Mouse (Mus musculus) cerebellum, adult 2 months (tissue): ENCODE data around the gene Ifna6.

Experiments
- CTCF ChIP-seq: fragments of 200-500 bp; IDR thresholded peaks from 2 replicates; pipeline ENCODE4 v1.5.1; 2011; ENCODE audit warnings: low read depth, mild to moderate bottlenecking, control low read depth, low read length, moderate library complexity, borderline replicate concordance; ENCODE audit not compliant: insufficient read depth
- POLR2A ChIP-seq: fragments of 200-500 bp; IDR thresholded peaks from 2 replicates; pipeline ENCODE4 v1.6.1; 2011; ENCODE audit warnings: low read length, control low read depth, borderline replicate concordance; ENCODE audit not compliant: insufficient read depth

GRCm38 (mm10) chr4:88830523-88830922 is 3.3 kb downstream of the Ifna6 start:
- TF ChIP-seq POLR2A, result no peak
- peak; percentile 25; the same call in 1 of the 2 replicates for TF ChIP-seq CTCF
